Mouse (Mus musculus): ENCODE data around the gene Cep78.

The Cep78 gene

DNA sequence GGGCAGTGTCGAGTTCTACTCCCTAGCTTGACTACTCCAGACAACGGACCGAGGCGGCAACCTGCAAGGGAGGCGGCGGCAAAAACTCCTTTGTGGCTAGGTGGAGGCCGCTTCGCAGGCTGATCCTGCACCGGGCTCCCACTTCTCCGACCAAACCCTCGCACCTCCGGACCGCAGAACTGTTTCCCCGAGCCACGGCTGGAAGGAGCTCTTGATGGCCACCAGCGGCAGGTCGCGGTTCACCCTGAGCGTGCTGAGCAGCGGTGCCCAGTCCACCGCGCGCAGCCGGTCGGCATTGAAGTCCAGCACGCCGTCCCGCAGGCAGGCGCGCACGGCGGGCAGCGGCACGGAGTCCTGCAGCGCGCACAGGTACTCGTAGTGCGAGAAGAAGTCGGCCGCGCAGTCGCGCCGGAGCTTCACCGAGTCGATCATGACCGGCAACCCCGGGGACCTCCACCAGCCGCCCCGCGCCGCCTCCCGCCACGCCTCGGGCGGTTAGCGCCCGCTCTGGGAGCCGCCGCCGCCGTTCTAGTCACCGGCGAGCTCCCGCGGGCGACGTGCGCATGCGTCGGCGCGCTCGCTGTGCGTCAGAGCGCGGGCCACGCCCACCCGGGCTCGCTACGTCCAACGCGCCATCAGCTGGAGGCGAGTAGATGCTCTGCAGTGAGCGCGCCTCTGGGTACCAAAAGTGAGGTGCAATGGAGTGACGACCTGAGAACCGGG is at the start of gene Cep78:
Cep78 (minus strand) TSS at position 541 of the 723 bp plus-strand sequence.
- DNase-seq (ENCODE audit: low spot score): peak; percentile 90

DNA sequence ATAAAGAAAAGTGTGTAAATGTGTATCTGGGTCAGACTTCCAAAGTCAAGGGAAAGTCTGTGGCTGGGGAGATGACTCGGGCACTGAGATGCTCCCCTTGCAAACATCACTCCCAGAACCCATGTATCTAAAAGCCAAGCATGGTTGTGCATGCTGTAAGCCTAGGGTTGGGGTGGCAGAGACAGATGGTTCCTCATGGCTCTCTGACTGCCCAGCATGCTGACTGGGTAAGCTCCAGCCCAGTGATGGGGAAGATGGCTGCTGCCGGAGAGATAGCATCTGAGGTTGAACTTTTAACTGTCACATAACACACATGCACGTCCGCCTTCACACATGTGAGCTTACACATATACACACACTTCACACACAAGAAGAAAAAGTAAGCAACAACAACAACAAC is 46.5 kb upstream of the Cep78 start:
- no peak for DNase-seq (ENCODE audit: low spot score)

DNA sequence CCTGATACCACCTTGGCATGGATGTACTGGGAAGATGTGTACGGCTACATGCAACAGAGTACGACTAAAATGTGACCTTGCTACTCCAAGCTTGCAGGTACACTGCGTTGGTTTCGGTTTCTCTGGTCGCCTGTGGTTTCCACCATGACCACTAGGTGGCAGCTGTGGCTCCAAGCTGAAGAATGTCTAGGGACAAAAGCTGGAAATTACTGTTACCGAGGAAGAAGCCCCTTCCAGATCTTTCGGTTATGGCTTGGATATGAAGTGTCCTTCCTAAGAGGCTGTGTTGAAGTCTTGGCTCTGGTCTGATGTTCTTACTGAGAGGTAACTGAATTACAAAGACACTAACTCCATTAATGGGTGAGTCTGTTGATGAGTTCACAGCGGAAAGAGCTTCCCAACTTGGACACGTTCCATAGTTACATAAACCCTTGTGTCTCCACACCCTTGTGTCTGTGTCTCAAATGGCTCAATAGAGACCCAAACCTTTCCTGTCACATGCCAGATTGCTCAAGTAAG is 44.5 kb upstream of the Cep78 start:
- peak; percentile 20 for DNase-seq (ENCODE audit: low spot score)

DNA sequence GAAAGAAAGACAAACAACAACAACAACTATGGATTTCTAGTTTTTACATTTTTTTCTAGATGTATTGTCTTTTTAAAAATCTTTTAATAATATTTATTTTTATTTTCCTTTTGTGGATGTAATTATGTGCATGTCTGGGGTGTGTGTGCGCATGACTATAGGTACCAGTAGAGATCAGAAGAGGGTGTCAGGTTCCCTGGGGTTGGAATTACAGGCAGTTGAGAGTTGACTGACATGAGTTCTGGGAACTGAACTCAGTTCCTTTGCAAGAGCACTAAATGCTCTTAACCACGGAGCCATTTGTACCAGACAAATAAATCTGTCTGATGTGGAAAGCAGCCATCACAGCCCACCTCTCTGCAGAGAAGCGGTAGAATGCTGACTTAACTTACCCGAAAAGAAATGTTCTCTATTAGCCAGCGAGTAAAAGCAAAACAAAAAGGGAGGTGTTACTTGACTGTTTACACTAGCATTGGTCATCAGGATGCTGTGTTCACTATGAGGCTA is 44.0 kb upstream of the Cep78 start:
- no peak for DNase-seq (ENCODE audit: low spot score)

DNA sequence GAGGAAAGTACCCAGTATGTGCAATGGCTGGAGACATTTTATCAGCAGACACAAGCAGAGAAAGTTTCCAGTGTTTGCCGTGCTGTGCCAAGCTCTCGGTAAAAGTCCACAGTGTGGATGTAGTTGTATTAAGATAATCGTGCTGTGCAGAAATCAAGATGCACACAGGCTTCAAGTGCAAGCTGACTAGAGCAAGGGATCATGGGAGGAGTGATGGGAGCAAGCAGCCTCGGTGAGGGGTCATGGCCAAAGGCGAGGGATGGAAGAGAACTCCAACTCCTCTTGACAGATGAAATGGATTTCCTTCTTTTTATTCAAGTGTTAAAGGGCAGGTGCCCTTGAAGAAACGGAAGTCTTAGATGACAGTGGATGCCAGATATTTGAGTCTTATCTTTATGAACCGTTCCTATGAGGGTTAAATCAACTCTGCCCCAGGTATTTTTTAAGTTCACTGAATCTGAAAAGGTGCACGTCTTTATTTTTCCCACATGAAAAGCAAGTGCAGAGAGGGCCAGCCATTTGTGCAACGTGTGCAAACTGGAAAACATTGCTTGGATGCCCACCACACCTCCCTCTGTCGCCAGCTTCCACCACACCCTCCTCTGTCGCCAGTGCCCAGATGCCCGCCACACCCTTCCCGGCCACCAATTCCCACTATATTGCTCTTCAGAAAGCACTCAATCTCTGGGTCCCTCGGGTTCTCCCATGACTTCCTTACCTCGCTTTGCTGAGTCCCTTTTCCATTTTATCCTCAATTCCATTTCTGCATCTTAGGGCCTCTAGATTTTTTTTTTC is 43.3 kb upstream of the Cep78 start:
- no peak for DNase-seq (ENCODE audit: low spot score)

DNA sequence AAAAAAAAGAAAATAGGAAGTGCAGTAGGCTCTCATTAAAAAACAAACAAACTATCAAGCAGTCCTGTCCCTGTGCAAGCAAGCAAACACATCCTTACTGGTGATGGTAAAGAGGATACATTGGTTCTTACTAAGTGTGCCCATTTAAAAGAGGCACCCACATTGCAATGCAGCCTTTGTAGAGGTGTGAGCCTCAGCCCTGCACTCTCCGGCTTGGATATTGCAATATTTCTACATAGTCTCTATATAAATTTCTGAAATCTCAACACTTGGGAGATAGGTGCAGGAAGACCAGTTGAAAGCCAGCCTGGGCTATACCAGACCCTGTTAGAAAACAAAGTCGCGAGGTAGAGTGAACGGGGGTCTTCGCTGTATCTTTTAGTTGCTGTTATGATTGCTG is 41.5 kb upstream of the Cep78 start:
- no peak for DNase-seq (ENCODE audit: low spot score)

DNA sequence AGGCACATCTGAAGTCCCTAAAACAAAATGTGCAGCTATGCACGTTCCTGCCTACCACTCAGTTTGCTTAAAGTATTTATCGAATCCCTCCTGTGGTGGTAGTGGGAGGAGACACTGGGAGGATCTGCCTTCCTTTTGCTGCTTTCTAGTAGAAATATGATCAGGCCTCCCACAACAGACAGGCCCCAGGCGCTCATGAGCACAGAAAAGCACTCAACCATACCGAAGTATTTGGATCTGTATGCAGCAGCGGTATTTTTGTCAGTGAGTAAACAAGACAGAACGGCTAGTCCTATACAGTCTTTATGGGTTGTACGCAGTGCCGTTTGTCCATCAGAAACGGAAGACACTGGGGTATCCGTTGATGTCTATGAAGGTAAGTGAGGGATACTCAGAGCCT is 37.4 kb upstream of the Cep78 start:
- no peak for DNase-seq (ENCODE audit: low spot score)

DNA sequence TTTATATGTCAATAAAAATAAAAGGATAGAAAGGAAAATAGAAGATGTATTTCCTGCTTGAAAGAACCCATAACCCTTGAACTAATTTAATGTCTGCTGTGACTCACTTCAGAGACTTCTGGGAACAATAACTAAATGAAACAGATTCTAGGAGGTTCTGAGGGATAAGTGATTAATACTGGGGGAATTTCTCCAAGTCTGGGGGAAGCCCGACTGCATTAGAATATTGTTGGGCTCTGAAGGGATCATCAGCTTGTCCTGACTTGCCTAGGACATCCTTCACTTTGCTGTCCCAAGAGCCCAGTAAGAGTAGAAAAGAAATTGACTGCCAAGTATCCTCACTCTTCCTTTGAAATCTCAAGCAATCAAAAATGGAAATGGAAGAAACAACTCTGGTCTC is 31.4 kb upstream of the Cep78 start:
- peak; percentile 12 for DNase-seq (ENCODE audit: low spot score)

DNA sequence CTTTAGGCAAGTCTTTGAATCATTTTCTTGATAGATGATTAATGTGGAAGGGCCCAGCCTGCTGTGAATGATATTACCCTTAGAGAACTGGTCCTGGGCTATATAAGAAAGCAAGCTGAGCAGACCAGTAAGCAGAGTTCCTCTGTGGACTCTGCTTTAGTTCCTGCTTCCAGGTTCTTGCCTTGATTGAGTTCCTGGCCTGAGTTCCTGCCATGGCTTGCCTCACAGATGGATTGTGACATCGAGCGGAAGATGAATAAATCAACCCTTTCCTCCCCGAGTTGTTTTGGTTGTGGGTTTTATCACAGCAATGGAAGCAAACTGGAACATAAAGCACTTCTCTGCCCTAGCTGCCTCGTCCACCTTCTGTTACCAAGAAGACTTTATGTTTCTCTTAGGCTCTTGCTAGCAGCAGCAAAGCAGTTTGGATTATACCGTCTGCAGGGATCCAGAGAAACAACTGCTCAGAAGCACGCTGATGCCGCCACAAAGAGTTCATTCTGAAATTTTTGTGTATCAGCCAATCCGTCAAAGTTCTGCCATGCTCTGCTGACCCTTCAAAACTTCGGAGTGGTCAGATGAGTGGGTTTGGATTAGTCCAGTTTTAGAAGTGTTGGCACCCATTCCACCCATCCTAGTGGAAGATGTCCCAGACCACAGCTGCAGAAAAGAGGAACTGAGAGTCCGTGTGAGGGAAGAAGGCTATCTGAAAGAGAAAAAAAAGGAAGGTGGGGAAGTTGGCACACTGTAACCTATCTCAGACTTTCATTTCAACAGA is 30.6 kb upstream of the Cep78 start:
- no peak for DNase-seq (ENCODE audit: low spot score)

DNA sequence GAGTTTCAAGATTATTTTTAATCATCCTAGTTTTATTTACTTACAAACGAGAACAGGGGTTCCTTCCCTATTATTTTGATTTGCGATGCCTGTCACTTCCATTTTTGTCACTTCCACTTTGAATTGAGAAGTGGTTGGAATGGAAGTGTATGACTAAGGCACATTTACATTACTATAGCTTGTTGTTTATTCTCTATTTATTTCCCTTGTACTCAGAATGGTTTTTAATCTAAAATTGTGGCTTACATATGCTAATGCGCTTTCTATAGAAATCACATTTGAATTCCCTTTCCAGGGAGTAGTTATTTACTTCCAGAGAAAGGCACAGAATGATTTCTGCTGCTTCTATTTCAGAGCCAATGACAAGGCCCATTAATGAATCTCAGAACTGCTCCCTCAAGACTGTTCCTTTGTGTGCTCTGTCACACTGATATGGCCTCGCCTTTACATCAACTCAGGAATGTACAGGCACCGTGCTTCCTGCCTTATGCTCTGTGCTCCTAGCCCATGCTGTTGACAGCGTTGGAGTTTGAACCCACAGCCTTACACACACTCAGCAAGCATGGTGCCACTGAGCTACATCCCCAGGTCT is 25.1 kb upstream of the Cep78 start:
- DNase-seq (ENCODE audit: low spot score): no peak

DNA sequence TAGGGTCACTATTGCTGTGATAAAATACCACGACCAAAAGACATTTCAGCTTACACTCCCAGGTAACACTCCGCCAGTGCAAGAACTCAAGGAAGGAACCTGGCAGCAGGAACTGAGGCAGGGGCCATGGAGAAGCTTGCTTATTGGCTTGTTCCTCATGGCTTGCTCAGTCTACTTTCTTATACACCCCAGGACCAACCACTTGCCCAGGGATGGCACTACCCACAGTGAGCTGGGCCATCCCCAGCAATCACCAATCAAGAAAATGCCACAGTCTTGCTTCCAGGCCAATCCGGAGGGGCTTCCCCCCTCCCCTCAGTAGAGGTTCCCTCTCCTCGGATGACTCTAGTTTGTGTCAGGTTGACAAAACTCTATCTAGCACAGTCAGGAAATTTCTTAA is 24.3 kb upstream of the Cep78 start:
- no peak for DNase-seq (ENCODE audit: low spot score)

DNA sequence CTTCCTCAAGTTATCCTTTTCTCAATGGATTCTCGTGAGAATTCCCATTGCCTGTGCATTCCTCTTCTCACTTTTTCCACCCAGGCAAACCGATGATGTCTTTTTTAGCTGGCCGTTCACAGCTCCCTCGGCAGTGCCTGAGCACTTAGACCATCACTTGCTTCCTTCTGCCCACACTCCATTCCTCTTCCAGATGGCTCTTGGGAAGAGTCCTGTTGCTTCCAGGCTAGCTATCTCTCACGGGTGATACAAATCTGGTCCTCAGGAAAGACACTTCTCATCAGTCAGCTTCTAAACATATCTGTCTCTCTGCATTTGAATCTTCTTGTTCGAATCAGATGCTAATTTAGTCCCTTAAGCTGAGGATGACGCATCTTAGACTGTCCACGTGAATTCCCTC is 22.3 kb upstream of the Cep78 start:
- no peak for DNase-seq (ENCODE audit: low spot score)

DNA sequence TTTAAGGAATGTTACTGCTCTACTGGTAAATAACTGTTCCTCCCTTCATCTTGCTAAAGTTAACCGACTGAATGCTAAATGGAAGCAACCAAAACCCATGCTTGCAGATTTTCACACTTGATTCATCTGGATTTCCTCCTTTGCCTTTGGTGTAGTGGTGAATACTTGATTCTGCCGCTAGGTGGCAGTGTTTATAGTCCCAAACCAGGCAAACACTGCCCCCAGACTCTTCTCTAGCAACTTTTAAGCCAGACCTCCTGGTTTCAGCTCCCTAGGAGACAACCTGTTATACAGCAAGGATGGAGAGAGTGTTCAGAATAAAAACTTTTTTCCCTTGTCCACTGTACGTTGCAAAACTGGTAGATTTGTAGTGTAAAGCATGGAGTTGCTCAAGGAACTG is 13.4 kb upstream of the Cep78 start:
- DNase-seq (ENCODE audit: low spot score): peak; percentile 60

DNA sequence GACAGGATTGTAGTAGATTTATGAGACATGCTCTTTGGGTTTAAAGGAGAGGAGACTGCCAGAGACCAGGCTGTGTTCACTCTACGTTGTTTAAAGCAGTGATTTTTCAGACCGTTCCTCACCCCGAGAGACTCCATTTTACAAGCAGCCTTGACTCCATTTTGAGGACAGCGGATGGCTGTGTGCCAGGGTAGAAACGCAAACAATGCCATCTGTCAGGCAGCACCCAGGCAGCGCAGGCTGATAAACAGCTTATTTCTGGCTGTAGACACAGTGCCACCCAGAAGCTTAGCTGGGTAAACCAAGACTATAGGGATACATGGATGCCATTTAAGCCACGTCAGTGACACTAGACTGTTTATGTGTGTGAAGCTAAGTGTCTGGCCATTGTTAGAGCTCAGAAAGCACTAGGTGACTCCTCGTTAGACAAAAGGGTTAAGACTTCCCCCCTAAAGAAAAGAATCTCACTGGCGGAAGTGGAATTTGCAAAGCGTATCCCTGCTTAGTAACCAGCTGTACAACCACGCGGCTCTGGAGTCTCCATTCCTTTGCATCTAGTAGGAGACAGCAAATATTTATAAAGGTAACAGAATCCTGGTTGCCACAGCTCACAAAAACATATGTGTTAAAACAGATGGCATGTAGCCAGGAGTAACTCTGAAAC is 12.2 kb upstream of the Cep78 start:
- DNase-seq (ENCODE audit: low spot score): peak; percentile 37

DNA sequence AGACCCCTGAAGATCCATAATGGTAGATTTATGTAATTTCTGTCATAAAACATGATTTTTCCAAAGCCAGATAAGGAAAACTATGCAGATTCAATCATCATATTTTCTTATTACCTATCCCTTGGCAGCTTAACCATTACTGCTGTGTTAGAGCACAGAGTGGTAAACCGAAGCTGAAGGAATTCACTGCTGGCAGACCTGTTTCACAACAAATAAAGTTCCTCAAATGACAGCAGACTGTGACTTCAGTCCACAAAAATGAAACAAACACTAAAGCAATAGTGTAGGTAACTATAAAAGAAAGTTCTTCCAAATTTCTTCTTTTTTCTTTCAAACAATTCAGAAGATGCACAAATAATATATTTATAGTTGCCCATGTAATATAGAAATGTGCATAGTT is 5.3 kb upstream of the Cep78 start:
- DNase-seq (ENCODE audit: low spot score): no peak

DNA sequence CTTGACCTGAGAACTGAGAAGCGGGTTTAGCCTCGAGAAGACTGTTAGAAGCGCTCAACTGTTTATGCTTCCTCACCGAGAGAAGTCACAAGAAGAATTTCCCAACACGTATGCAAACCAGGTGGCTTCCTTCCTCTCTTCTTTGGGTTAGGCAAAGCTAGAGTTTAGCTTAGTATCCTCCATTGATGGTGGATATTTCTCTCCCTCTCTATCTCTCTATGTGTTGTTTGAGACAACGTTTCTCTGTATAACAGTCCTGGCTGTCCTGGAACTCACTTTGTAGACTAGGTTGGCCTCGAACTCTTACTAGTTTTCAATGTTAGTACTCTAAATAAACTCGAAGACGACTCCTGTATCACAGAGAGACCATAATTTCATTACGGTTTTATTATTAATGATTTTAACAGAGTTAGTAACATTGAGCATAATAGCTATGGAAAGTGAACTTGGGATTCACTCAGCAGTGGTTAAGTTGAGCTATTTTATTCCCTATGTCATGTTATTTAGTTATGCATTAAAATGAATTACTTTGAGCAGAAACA is 454 bp upstream of the Cep78 start:
- no peak for DNase-seq (ENCODE audit: low spot score)

DNA sequence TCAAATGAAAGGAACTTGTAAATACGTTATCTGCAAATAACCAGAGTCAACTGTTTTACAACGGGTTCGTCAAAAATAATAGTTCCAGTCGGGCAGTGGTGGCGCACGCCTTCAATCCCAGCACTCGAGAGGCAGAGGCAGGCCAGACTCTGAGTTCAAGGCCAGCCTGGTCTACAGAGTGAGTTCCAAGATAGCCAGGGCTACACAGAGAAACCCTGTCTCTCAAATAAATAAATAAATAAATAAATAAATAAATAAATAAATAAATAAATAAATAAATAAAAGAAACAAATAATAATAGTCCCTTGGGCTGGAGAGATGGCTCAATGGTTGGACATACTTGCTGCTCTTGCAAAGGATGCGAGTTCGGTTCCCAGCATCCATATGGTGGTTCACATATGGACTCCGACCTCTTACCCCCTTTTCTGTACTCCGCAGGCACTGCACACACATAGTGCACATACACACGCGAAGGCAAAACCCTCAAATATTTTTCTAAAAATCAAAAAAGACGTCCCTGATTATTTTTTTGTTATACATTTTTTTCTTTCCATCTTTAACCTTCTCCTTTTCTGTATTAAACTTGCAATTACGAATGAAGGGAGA is 947 bp downstream of the Cep78 start:
- DNase-seq (ENCODE audit: low spot score): no peak

DNA sequence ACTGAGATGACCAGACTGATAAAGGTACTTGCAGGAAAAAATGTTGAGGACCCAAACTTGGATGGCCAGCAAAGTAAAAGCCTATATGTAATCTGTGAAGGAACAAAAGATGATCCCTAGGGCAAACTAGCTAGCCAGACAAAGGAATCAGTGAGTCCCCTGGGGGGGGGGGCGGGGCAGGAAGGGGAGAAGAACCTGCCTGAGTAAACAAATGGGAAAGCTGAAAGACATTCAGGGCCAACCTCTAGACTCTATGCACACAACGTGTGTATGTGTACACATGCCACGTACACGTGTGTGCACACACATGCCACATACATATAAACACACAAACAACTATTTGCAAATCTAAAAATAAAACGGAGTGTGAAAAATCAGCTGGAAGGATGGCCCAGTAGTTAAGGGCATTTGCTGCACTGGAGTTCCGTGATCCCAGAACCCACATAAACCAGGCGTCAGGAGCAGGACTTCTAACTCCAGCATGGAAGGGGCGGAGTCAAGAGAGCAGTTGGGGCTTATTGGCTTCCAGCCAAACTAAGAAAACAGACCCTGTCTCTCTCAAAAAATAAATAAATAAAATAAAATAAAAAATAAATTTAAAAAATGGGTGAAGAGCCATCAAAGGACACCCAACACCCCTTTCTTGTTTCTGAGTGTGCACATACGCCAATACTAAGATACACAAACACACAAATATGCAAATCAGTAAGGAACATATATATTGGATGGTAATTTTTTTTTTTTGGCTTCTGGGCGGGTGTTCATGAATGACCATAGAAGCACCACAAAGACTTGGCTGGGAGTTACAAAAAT is 1.7 kb downstream of the Cep78 start:
- DNase-seq (ENCODE audit: low spot score): no peak

DNA sequence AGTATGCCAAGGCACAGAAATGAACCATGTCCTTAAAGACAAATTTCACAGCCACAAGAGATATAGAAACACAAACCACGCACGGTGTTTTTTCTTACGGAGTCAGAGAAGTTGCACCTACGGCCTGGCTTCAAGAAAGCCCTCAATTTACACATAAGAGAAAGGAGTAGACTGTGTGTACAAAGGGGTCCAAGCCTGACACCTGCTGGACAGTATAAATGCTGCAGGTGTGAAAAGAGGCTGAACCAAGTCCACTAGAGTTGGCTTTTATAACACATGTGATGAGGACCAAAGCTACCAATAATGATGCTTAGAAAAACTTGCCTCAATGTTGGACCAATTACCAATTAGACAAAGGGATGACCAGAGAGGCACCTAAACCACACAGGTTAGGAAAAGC is 2.9 kb downstream of the Cep78 start:
- DNase-seq (ENCODE audit: low spot score): peak; percentile 59

DNA sequence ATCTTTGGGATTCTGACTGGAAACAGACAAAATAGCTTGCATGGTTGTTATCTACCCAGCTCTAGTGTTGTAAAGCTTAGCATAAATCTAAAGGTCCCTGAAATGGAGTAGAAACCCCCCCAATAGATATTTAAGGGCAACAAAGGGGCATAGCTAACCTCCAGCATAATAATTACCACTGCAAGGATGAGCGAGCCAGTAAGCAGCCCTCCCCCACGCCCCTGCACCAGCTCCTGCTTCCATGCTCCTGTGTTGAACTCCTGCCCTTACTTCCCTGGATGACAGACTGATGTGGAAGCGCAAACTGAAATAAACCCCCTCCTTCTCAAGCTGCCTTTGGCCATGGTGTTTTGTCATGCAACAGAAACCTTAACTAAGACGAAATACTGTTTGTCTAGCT is 11.4 kb downstream of the Cep78 start:
- no peak for DNase-seq (ENCODE audit: low spot score)
